Mouse (Mus musculus) thymus, adult 18-20 months (tissue): ENCODE measurements at regions not wholly inside any gene's neighbourhood (a gene's known extent, or its start where the extent isn't known, plus 50 kb on each side); places are given as distances from the start of the nearest gene placed in this dataset.

Experiments
- DNase-seq, 2 experiments: peaks; one replicate each; pipeline ENCODE4 v3.0.0; 2022; ENCODE audit warnings: mixed read lengths in 2 of 2

DNA sequence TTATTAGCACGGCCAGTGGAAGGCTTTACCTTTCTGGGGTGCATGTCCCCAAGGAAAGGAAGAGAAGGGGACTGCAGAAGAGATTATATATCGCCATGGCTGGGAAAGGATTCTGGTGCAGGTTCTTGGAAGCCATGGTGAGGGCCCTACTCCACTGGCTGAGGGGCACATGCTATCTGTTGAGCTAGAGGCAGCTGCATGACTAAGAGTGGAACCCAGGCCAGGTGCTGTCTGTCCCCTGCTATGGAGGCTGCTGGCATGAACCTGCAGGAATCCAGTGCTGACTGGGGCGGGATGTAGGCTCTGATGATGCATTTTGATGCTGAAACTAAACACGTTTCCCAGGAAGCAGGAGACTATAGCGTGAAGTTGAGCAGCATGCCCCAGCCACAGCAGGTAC, 77.9 kb downstream of the Sik1 start:
- no peak for DNase-seq

DNA sequence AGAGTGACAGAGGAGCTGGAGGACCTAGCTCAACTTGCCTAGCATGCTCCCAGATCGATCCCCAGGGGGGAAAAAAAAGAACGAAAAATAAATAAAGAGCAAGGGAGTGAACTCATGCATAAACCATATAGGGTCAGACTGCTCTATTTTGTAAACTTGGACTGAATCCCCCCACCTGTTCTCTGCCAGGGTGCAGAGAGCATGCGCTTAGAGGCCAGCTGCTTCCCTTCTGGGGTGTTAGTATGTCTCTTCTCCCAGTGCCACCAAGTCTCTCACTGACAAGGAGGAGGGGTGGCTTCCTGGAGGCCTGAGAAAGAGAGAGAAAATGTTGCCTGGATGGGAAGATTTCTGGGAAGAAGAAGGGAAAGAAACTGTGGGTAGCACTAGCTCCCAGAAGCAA, 76.1 kb downstream of the Sik1 start:
- no peak for DNase-seq

DNA sequence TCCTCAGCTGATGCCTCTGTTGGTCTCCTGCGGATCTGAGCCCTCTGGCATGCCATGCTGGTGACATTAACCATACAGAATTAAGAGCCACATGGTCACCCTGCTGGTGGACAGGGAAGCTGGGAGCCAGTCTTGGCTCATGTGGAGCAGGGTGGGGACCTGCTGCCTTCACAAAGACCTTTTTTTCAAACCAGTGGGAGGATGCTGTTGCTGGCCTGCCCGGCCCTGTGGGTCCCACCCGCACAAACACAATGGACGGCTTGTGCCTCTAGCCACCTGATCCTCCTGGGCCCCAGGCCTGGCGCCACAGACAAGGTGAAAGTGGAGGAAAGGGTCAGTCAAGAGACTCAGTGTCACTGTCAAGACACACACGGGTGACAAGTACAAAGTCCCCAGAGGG, 73.4 kb downstream of the Sik1 start:
- no peak for DNase-seq

DNA sequence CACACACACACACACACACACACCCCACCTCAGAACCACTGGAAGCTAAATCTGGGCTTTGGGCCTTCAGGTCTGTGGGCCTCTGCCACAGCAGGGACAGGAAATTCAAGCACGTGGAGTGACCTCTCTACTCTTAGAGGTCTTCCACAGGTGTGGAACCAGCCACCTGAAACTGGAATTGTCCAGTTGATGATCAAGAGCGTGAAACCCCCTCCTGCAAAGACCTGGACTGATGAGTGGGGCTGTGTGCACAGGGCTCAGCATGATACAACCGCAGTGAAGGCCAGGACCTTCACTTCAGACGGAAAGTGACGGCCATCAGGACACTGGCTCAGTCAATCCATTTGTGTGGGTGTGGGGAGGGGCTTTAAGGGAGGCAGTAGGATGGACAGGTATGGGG, 72.5 kb downstream of the Sik1 start:
- DNase-seq, result no peak

DNA sequence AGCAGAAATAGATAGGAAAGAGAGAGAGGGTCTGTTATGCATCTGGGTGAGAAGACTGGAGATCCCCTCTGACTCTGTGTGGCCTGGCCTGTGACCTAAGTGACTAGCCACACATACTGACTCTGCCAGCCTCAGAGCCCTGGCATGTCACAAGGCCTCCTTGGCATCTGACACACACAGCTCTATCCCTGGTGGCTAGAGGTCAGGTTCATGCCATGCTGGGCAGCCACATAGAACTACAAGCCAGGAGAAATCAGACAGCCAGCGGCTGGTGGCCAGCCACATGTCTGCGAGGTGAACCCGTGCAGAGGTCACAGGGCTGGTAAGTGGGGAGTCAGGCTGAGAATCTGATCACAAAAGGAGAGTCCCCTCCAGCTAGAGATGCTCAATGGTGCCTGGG, 67.3 kb downstream of the Sik1 start:
- DNase-seq, result no peak

DNA sequence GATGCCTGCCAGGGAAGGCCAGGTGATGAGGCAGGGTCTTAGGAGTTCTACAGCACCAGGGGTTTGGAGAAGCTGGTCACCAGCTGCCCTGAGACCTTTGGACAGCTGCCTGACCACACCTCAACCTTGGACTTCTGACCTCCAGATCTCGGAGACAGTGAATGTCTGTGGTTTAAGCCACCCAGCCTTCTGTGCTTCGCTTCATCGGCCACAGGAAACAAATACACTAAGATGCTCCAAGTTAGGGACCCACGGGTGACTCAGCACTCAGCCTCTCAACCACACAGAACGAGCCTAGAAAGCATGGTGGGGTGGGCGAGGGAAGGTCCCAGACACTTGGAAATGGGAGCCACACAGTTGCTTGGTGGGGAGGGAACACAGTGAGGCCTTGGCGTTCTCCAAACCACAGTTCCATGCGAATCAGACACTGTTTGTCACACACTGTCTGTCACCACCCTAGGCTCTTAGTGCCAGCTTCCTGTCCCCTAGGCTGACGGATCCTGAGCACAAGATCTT, 66.5 kb downstream of the Sik1 start:
- no peak for DNase-seq

DNA sequence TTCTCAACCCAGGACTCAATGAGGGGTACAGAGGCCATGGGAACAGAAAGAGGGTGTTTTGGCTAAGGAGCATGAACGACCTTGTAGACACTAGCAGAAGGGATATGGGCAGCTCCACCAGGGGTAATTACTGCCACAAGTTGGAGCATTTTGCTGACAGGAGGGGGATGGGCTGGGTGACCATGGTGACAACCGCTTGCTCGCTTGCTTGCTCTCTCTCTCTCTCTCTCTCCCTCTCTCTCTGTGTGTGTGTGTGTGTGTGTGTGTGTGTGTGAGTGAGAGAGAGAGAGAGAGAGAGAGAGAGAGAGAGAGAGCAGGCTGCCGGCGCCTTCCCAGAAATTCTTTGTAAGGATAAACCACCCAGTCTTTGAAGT, 65.7 kb downstream of the Sik1 start:
- no peak for DNase-seq

DNA sequence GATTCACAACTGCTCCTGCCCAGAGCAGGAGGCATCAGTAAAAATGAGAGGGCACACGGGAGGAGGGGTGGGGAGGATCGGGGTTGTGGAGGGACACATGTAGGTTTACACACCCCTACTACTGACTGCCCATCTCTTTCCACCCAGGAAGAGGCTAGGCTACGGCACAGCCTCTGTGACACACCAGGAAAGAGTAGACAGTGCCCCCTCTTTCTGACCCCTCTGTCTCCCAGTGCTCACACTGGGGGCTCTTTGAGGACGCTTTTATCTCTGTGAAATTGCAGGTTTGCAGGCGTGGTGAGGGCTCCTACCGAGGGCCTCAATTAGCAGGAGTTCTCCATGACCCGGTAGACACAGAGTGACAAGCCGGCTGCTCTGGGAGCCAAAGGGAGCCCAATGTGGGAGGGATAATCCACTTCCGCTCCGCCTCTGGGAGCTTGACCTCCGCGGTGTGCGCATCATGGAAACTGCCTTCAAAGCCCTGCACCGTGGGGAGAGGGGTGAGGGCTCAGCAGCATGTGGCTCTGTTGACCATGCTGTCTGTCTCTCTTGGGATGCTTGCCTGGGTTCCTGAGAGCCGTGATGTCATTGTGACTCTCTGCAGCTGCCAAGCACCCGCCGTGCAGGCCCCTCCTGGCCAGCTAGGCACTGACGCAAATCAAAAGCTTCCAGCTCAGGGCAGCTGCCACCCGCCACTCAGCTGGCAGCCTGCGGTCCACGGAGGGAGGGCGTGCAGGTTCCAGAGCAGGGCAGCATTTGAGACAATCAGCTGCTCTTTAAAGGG, 65.1 kb downstream of the Sik1 start:
- DNase-seq, result peak; percentile 23 to 40

DNA sequence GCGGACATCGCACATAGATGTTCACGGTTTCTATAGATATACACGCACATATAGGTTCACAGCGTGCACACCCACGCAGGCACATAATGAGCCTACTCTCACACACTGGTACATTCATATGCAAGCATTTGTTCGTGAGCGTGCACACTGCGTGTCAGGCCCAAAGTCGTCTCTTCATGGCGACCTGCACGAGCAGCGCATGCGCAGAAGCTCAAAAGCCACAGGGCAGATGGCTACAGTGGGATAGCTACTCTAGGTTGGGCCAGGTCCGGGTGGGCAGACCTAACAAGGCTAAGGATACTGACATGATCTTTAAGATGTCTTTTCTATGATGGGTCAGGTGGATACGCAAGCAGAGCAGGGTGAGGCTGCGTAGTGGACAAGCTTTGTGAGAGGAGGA, 63.9 kb downstream of the Sik1 start:
- no peak for DNase-seq

DNA sequence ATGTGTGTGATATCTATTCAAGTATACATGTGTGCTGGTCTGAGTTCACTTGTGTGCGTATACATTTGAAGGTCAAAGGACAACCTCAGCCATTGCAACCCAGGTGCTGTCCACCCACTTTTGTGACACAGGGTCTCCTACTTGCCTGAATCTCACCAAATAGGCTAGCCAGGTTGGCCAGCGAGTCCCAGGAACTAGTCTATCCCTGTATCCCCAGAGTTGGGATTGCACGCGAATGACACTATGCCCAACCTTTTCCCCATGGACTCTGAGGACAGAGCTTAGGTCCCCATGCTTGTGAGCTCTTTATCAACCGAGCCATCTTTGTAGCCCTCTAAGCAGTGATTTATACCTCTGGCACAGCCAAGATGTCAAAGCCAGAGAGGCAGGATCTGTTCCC, 62.6 kb downstream of the Sik1 start:
- no peak for DNase-seq

DNA sequence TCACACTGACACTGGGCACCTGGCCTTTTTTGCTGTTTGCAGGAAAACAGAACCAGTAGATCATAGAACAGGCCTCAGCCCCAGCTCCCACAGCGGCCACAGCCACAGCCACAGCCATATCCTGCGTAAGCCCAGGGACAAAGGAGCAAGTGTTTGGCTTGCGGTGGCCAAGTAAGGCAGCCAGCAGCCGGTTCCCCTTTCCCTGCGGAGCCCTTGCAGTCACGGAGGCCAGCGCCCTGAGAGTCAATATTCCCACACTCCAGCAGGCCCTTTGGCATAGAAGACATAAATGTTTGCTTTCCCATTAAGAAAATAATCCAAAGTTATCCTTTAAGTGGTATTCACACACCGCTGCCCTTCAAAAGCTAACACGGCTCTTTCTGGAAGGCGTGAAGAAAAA, 62.1 kb downstream of the Sik1 start:
- DNase-seq, result no peak

DNA sequence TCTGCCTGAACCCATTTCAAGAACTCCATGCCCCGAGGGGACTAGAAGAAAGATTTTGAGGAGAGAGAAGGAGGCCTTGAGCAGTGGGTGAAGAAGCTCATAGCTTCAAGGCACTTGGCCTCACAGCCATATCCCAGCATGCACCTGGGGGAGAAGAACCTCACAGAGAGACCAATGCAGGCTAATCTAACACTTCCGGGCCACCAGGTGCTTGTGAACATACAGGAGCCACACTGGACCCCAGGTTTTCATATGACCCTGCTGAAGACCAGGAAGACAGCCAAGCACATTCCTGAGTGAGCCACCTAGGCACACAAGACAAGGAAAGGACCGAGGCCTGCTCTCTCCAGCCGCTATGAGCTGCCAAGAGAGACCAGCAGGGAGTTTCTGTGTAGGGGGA, 61.6 kb downstream of the Sik1 start:
- DNase-seq, result no peak
